Mouse (Mus musculus) testis, adult 2 months (tissue): ENCODE data around the gene Slc40a1.

Source experiments
- CTCF ChIP-seq: fragments of 200-500 bp; IDR thresholded peaks from 2 replicates; pipeline ENCODE4 v1.5.1; 2012; ENCODE audit warnings: low read depth, mild to moderate bottlenecking, inconsistent platforms, low read length, moderate library complexity; ENCODE audit not compliant: control insufficient read depth, insufficient read depth, insufficient replicate concordance
- POLR2A ChIP-seq: fragments of 200-500 bp; IDR thresholded peaks from 2 replicates; pipeline ENCODE4 v1.6.1; 2012; ENCODE audit warnings: low read depth, mild to moderate bottlenecking, inconsistent platforms, low read length, moderate library complexity; ENCODE audit not compliant: control insufficient read depth

GRCm38 (mm10) chr1:45865727-45866126 is 60.6 kb downstream of the Slc40a1 start:
- TF ChIP-seq CTCF: no peak
- no peak for TF ChIP-seq POLR2A
